Mouse (Mus musculus): ENCODE measurements around the gene Serinc2. TPM values are rescaled to one million over a fixed set of nuclear protein-coding genes. Genes with fewer than 3 reads are reported as not detected.
"Not testable (repeated sequence)": the region's sequence is repeated elsewhere in the genome, so short reads cannot be mapped to it uniquely, and the experiment has no call there.

Serinc2 gene
- polyA plus RNA-seq, 1 experiment: 87.7 TPM

- DNase-seq (ENCODE audit: low spot score): no peak
These were observed 14.9 kb downstream of the Serinc2 start for GRCm38 (mm10) chr4:130264131-130264530.

- no peak for DNase-seq (ENCODE audit: low spot score)
These were observed 18.6 kb downstream of the Serinc2 start for GRCm38 (mm10) chr4:130260406-130260805.

- DNase-seq (ENCODE audit: low spot score): no peak
These were observed 26.4 kb downstream of the Serinc2 start for GRCm38 (mm10) chr4:130252441-130253157.

- DNase-seq (ENCODE audit: low spot score): no peak
These were observed 27.2 kb downstream of the Serinc2 start for GRCm38 (mm10) chr4:130251763-130252162.

- DNase-seq (ENCODE audit: low spot score): no peak
These were observed 27.8 kb downstream of the Serinc2 start for GRCm38 (mm10) chr4:130251172-130251705.

GRCm38 (mm10) chr4:130248636-130249035 is 30.4 kb downstream of the Serinc2 start:
- DNase-seq (ENCODE audit: low spot score): no peak

GRCm38 (mm10) chr4:130246132-130246531 is 32.9 kb downstream of the Serinc2 start:
- no peak for DNase-seq (ENCODE audit: low spot score)

GRCm38 (mm10) chr4:130244749-130245148 is 34.3 kb downstream of the Serinc2 start:
- DNase-seq (ENCODE audit: low spot score): no peak

GRCm38 (mm10) chr4:130243621-130244020 is 35.4 kb downstream of the Serinc2 start:
- not testable (repeated sequence) for DNase-seq (ENCODE audit: low spot score)

- no peak for DNase-seq (ENCODE audit: low spot score)
These were observed 36.0 kb downstream of the Serinc2 start for GRCm38 (mm10) chr4:130242956-130243355.

GRCm38 (mm10) chr4:130240695-130241094 is 38.3 kb downstream of the Serinc2 start:
- DNase-seq (ENCODE audit: low spot score): no peak

GRCm38 (mm10) chr4:130237607-130238006 is 41.4 kb downstream of the Serinc2 start:
- no peak for DNase-seq (ENCODE audit: low spot score)

- DNase-seq (ENCODE audit: low spot score): no peak
These were observed 42.6 kb downstream of the Serinc2 start for GRCm38 (mm10) chr4:130236361-130236760.

- no peak for DNase-seq (ENCODE audit: low spot score)
These were observed 54.9 kb downstream of the Serinc2 start for GRCm38 (mm10) chr4:130224071-130224470.

GRCm38 (mm10) chr4:130222179-130222578 is 56.8 kb downstream of the Serinc2 start, which contains the start of gene Gm853:
Gm853 (minus strand) TSS chr4:130222401.
- no peak for DNase-seq (ENCODE audit: low spot score)

GRCm38 (mm10) chr4:130220176-130220575 is 58.8 kb downstream of the Serinc2 start:
- no peak for DNase-seq (ENCODE audit: low spot score)

GRCm38 (mm10) chr4:130215392-130215791 is 63.6 kb downstream of the Serinc2 start:
- no peak for DNase-seq (ENCODE audit: low spot score)

- DNase-seq (ENCODE audit: low spot score): no peak
These were observed 65.1 kb downstream of the Serinc2 start for GRCm38 (mm10) chr4:130213857-130214256.

- no peak for DNase-seq (ENCODE audit: low spot score)
These were observed 65.8 kb downstream of the Serinc2 start for GRCm38 (mm10) chr4:130213197-130213596.

- no peak for DNase-seq (ENCODE audit: low spot score)
These were observed 66.6 kb downstream of the Serinc2 start for GRCm38 (mm10) chr4:130212421-130212820.

GRCm38 (mm10) chr4:130211870-130212269 is 67.1 kb downstream of the Serinc2 start:
- no peak for DNase-seq (ENCODE audit: low spot score)

Measured in urinary bladder, adult 2 months (tissue).